Mouse (Mus musculus) MEL (cell line): ENCODE measurements around the gene Zfp78.

Experiments
- CHD2 ChIP-seq: IDR thresholded peaks from 2 replicates; pipeline ENCODE4 v1.6.1; 2011; ENCODE audit warnings: low read length, improper control_type of control experiment
- CTCF ChIP-seq, 3 experiments: IDR thresholded peaks in 2 of 3; conservative IDR thresholded peaks in 1 of 3; 2 replicates each; pipeline ENCODE4 v1.5.1; 2011 to 2012; ENCODE audit warnings: low read length in 3 of 3, low read depth in 2 of 3, mild to moderate bottlenecking in 2 of 3, improper control_type of control experiment in 1 of 3, inconsistent platforms in 1 of 3, mixed read lengths in 1 of 3, moderate library complexity in 1 of 3; ENCODE audit not compliant: control insufficient read depth in 1 of 3, insufficient read depth in 1 of 3, poor library complexity in 1 of 3, severe bottlenecking in 1 of 3
- E2F4 ChIP-seq: IDR thresholded peaks from 2 replicates; pipeline ENCODE4 v1.6.1; 2011; ENCODE audit warnings: low read depth, low read length, improper control_type of control experiment, borderline replicate concordance
- EP300 ChIP-seq, 2 experiments: IDR thresholded peaks; 2 replicates each; pipeline ENCODE4 v1.6.1; 2011; ENCODE audit warnings: improper control_type of control experiment in 2 of 2, low read length in 2 of 2, low read depth in 1 of 2, mild to moderate bottlenecking in 1 of 2
- ETS1 ChIP-seq: IDR thresholded peaks from 2 replicates; pipeline ENCODE4 v1.6.1; 2012; ENCODE audit warnings: low read depth, mild to moderate bottlenecking, inconsistent platforms, low read length, improper control_type of control experiment, moderate library complexity
- HCFC1 ChIP-seq: IDR thresholded peaks from 2 replicates; pipeline ENCODE4 v1.6.1; 2012; ENCODE audit warnings: low read depth, mild to moderate bottlenecking, inconsistent platforms, low read length, improper control_type of control experiment, moderate library complexity
- MAX ChIP-seq: IDR thresholded peaks from 2 replicates; pipeline ENCODE4 v1.6.1; 2011; ENCODE audit warnings: low read length, improper control_type of control experiment
- MEF2A ChIP-seq: IDR thresholded peaks from 2 replicates; pipeline ENCODE4 v1.6.1; 2014; ENCODE audit warnings: low read depth, mild to moderate bottlenecking, inconsistent platforms, low read length, improper control_type of control experiment; ENCODE audit not compliant: poor library complexity, insufficient replicate concordance, severe bottlenecking; ENCODE audit errors: extremely low read depth
- MYC ChIP-seq: IDR thresholded peaks from 2 replicates; pipeline ENCODE4 v1.6.1; 2011; ENCODE audit warnings: low read depth, mild to moderate bottlenecking, low read length, improper control_type of control experiment, moderate library complexity
- POLR2A ChIP-seq, 2 experiments: IDR thresholded peaks; 2 replicates each; pipeline ENCODE4 v1.6.1; 2011 to 2012; ENCODE audit warnings: low read length in 2 of 2, mild to moderate bottlenecking in 2 of 2, control low read depth in 1 of 2, improper control_type of control experiment in 1 of 2, low read depth in 1 of 2, moderate library complexity in 1 of 2; ENCODE audit not compliant: control insufficient read depth in 1 of 2, insufficient read depth in 1 of 2, poor library complexity in 1 of 2
- RAD21 ChIP-seq: IDR thresholded peaks from 2 replicates; pipeline ENCODE4 v1.6.1; 2011; ENCODE audit warnings: mild to moderate bottlenecking, low read depth, low read length, improper control_type of control experiment
- RCOR1 ChIP-seq: IDR thresholded peaks from 2 replicates; pipeline ENCODE4 v1.6.1; 2012; ENCODE audit warnings: low read depth, mild to moderate bottlenecking, inconsistent platforms, low read length, improper control_type of control experiment
- SIN3A ChIP-seq: IDR thresholded peaks from 2 replicates; pipeline ENCODE4 v1.6.1; 2012; ENCODE audit warnings: low read length, improper control_type of control experiment, inconsistent platforms

DNA sequence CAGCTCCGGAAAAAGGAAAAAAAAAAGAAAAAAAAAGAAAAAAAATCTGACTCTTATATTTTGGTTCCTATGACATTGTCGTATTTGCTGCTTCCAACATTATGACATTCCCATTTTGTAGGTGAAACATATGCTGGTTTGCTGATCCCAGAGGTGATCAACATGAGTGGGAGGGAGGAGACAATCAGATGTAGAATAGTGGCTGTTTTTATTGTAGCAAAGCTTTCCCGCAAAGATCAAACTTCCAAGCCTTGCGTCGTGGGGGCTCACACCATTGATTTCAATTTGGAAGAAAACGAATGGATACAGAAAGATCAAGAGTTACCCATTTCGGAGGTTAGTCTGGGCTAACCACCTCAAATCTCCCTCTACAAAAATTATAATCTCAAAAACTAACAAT is 1.3 kb upstream of the Zfp78 start:
- TF ChIP-seq MYC: no peak
- TF ChIP-seq E2F4: no peak
- no peak for TF ChIP-seq CTCF (IDR thresholded peaks at IDR 0.05 in 2 of 3, conservative IDR thresholded peaks at IDR 0.05 in 1 of 3; ENCODE audit: control insufficient read depth in 1 of 3, insufficient read depth in 1 of 3, low read depth in 2 of 3, low read length in 3 of 3, poor library complexity in 1 of 3, severe bottlenecking in 1 of 3)
- TF ChIP-seq RCOR1: no peak
- no peak for TF ChIP-seq CHD2
- no peak for TF ChIP-seq EP300 (IDR thresholded peaks at IDR 0.05; ENCODE audit: low read depth in 1 of 2, low read length in 2 of 2)
- TF ChIP-seq POLR2A (IDR thresholded peaks at IDR 0.05; ENCODE audit: control insufficient read depth in 1 of 2, insufficient read depth in 1 of 2, low read depth in 1 of 2, low read length in 2 of 2, poor library complexity in 1 of 2): no peak
- no peak for TF ChIP-seq RAD21
- no peak for TF ChIP-seq ETS1
- no peak for TF ChIP-seq HCFC1
- no peak for TF ChIP-seq MEF2A
- TF ChIP-seq MAX: no peak
- TF ChIP-seq SIN3A: no peak
